Mouse (Mus musculus): ENCODE results near the gene Coq8a. TPM values are rescaled to one million over a fixed set of nuclear protein-coding genes. Genes with fewer than 3 reads are reported as not detected.

Coq8a gene
- total RNA-seq, 2 experiments from 2014 or later, result 40.4 to 45.6 TPM

GRCm38 (mm10) chr1:180179840-180180239, 19.6 kb downstream of the Coq8a start:
- intact Hi-C loops (cut with DNase I), result loop anchor here (10.0 kb wide), 2 partner anchors 245 to 585 kb away; no protein-coding TSS in a partner anchor
- DNase-seq (ENCODE audit: low spot score in 2 of 2), result no peak

- intact Hi-C loops (cut with DNase I), result loop anchor here (10.0 kb wide), 2 partner anchors 246 to 586 kb away; no protein-coding TSS in a partner anchor
- DNase-seq (ENCODE audit: low spot score in 2 of 2), result no peak
Observed at GRCm38 (mm10) chr1:180179100-180179499, 20.3 kb downstream of the Coq8a start.

GRCm38 (mm10) chr1:180178340-180178739, 21.1 kb downstream of the Coq8a start:
- intact Hi-C loops (cut with DNase I), result loop anchor here (10.0 kb wide), 2 partner anchors 246 to 586 kb away; no protein-coding TSS in a partner anchor
- DNase-seq (ENCODE audit: low spot score in 2 of 2), result no peak

GRCm38 (mm10) chr1:180176784-180177183, 22.6 kb downstream of the Coq8a start:
- no peak for DNase-seq (ENCODE audit: low spot score in 2 of 2)
- intact Hi-C loops (cut with DNase I), result loop anchor here (10.0 kb wide), 2 partner anchors 248 to 588 kb away; no protein-coding TSS in a partner anchor

- intact Hi-C loops (cut with DNase I), result loop anchor here (1.0 to 10.0 kb wide), 3 partner anchors 40 to 589 kb away; no protein-coding TSS in a partner anchor
- DNase-seq (ENCODE audit: low spot score in 2 of 2), result no peak
Observed at GRCm38 (mm10) chr1:180175635-180176034, 23.8 kb downstream of the Coq8a start.

DNA sequence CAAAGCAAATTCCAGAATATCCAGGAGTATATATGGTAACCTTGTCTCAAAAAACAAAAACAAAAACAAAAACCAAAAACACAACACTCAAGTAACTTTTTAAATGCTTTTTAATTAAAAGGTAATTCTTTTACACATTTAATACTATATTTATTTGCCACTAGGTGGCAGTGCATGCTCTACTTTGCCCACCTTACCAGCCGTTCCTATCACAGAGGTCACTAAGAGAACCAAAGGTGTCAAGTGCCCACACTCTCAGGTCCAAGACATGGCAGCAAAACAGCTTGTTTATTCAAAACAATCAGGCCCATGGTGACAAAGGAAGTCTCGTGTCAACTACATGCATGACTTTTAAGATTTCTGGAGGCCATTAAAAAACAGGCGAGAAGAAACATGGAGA, 24.2 kb downstream of the Coq8a start:
- DNase-seq (ENCODE audit: low spot score in 2 of 2), result no peak
- intact Hi-C loops (cut with DNase I), result loop anchor here (1.0 to 10.0 kb wide), 3 partner anchors 40 to 590 kb away; no protein-coding TSS in a partner anchor

GRCm38 (mm10) chr1:180174718-180175117, 24.7 kb downstream of the Coq8a start:
- intact Hi-C loops (cut with DNase I), result loop anchor here (1.0 to 10.0 kb wide), 3 partner anchors 41 to 590 kb away; no protein-coding TSS in a partner anchor
- DNase-seq (ENCODE audit: low spot score in 2 of 2), result no peak

DNA sequence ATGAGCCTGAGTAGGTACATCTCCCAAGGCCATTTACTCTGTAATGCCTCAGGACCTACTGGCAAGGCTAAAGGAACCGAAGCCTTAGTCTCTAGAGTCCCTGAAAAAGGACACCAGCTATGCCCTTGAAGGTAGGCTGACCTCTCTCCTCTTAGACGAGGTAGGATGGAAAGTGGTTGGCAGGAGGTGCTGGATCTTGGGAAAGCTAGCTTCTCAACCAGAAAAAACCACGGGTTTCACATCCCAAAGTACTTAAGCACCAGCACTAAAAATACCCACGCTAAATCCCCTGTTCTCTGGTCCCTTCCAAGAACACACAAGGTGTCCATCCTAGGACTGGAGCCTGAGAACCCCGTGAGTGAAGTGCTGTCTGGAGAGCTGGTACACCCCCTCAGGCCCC, 26.4 kb downstream of the Coq8a start:
- DNase-seq (ENCODE audit: low spot score in 2 of 2), result no peak
- intact Hi-C loops (cut with DNase I), result loop anchor here (10.0 kb wide), 2 partner anchors 252 to 592 kb away; no protein-coding TSS in a partner anchor

DNA sequence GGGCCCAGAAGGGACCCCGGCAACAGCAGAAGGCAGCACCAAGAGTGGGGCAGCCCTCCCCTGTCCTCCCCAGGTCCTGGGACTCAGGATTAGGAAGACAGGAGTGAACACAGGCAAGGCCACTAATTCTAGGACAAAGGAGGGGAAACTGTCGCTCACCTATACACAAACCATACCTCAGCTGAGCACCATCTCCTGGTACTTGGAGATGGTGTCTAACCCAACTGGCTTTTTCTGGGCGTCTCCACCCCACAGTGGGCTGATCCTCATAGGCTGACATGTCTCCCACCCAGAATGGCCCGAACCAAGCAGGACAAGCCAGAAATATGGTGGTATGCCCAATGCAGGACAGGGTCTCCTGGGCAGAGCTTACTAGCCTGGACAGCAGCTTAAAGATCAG, 26.8 kb downstream of the Coq8a start:
- intact Hi-C loops (cut with DNase I), result loop anchor here (10.0 kb wide), 2 partner anchors 252 to 592 kb away; no protein-coding TSS in a partner anchor
- no peak for DNase-seq (ENCODE audit: low spot score in 2 of 2)

DNA sequence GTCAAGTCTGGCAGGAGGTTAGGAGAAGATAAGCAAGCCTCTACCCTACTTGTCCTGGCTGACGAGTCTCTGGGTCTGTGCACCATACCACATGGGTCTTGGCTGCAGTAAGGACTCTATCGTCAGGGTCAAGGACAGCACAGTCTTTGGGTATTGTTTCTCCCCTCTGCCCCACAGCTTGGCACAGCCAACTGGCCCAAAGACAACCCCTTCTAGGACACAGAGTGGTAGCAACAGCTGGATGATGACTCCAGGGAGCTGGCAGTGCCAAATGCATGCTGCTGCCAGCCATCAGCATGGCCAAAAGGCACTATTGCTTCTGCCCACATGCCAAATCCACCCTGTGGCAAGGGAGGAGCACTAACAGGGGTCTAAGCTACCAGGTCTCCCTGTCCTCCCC, 27.5 kb downstream of the Coq8a start:
- intact Hi-C loops (cut with DNase I), result loop anchor here (10.0 kb wide), 2 partner anchors 253 to 593 kb away; no protein-coding TSS in a partner anchor
- no peak for DNase-seq (ENCODE audit: low spot score in 2 of 2)

GRCm38 (mm10) chr1:180170071-180170470, 29.3 kb downstream of the Coq8a start:
- DNase-seq (ENCODE audit: low spot score in 2 of 2), result no peak
- intact Hi-C loops (cut with DNase I), result loop anchor here (10.0 kb wide), 2 partner anchors 255 to 595 kb away; no protein-coding TSS in a partner anchor

GRCm38 (mm10) chr1:180169161-180169560, 30.2 kb downstream of the Coq8a start:
- intact Hi-C loops (cut with DNase I), result no loop called here
- no peak for DNase-seq (ENCODE audit: low spot score in 2 of 2)

DNA sequence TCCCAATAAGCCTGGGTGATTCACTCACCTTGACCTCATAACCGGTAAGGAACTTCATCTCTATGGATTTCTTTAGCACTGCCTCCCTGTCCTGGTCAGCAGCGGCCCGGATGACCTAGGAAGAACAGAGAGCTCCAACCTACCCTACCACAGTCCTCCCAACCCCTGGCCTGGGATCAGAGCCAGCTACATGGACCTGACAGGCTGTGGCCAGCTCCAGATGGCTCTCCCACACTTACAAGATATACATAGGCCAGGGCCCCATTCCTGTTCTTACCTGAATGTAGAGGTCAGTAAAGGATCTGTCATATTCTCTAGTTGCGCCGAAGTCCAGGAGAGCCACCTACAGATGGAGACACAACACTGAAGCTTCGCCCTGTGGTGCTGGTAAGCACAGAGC, 31.1 kb downstream of the Coq8a start:
- DNase-seq (ENCODE audit: low spot score in 2 of 2), result no peak

GRCm38 (mm10) chr1:180166533-180166932, 32.9 kb downstream of the Coq8a start:
- DNase-seq (ENCODE audit: low spot score in 2 of 2), result no peak
- intact Hi-C loops (cut with DNase I), result no loop called here

More for the DNA sequence above, 31.1 kb downstream of the Coq8a start:
- intact Hi-C loops (cut with DNase I), result no loop called here

DNA sequence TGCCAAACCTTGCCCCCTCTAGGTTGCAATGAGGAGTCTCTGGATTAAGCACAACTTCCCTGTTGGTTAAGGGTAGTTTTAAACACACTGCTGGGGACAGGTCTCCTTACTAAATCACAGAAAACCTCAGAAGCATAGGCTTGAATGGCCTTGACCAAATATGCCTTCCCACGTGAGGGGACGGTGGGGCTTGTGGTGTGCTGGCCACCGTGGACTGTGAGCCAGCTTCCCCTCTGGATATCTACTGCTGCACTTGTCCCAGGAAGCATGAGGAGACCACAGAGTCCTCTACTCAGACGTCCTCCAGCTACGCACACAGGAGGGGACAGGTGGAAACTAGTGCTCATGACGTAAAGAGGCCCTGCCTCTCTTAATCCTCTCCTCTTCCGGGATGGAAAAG, 36.4 kb downstream of the Coq8a start:
- intact Hi-C loops (cut with DNase I), result no loop called here
- DNase-seq (ENCODE audit: low spot score in 2 of 2), result no peak

DNA sequence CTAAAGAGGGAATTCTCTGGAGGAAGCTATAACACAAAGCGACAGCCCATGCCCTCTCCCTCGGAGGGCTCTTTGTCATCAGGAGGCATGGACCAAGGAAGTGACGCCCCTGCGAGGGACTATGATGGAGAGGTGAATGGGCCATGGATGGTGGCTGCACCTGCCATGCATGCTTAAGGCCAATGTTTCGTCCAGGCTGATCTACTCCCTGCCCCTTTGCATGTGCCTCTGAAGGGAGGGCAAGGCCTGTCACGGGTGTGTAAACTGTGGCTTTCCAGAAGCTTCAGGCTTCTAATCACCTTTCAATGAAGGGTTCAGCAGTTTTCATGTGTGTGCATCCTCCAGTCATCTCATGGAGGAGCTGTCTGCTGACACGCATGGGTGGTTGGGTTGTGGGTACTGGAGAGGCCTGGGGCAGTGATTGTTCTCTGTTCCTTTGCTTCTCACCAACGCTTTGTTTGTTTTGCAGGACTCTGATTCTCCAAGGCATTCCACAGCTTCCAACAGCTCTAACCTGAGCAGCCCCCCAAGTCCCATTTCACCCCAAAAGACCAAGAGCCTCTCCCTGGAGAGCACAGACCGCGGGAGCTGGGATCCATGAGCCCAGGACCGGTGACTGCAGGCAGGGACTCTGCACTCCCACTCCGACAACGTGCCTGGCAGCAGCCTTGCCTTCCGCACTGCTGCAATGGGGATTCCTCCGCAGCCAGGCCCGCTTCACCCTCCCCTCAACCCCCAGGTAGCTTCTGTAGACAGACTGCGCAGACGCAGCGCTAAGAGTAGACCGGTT, 37.6 kb downstream of the Coq8a start:
- no peak for DNase-seq (ENCODE audit: low spot score in 2 of 2)
- intact Hi-C loops (cut with DNase I), result no loop called here

GRCm38 (mm10) chr1:180161160-180161559, 38.2 kb downstream of the Coq8a start:
- no peak for DNase-seq (ENCODE audit: low spot score in 2 of 2)
- intact Hi-C loops (cut with DNase I), result no loop called here

GRCm38 (mm10) chr1:180160545-180160944, 38.9 kb downstream of the Coq8a start:
- intact Hi-C loops (cut with DNase I), result no loop called here
- DNase-seq (ENCODE audit: low spot score in 2 of 2), result no peak

DNA sequence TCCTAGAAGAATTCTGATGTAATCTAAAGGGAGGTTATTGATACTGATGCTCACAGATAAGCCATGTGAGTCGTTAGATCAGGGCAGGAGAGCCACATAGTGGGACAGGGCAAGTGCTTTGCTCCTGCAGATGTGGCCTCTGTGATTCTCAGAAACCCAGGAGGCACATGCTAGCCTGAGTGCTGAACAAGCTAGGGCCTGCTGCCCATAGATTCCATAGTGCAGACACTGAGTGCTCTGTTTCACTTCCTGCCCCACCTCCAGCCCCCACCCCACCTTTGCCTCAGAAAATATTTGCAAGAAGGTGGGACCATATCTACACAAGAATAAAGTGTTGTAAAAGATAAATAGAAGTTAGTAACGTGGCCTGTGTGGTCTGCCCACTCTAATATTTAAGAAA, 40.8 kb downstream of the Coq8a start:
- intact Hi-C loops (cut with DNase I), result no loop called here
- no peak for DNase-seq (ENCODE audit: low spot score in 2 of 2)

GRCm38 (mm10) chr1:180151191-180151590, 48.2 kb downstream of the Coq8a start:
- intact Hi-C loops (cut with DNase I), result no loop called here
- DNase-seq (ENCODE audit: low spot score in 2 of 2), result no peak

DNA sequence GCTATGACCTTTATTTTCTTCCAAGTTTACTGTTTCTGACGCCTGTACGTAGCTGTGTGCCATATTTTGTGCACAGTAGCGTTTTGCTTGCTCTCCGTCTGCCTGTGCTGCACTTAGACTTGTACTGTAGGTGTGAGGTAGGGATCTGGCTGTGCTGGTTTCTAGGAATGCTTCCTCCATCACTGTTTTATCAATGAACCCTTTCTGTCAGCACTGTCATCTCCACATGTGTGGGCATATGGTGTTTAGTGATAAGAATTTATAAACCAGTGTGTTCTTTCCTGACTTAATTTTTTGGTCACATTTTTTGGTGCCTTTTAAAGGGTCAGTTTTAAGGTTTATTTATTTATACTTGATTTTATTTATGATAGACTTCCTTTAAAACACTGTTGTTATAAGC, 50.8 kb downstream of the Coq8a start:
- DNase-seq (ENCODE audit: low spot score in 2 of 2), result no peak
- intact Hi-C loops (cut with DNase I), result no loop called here
